ENCODE assay signal across 15 mouse cellular contexts in the genomic region with DNA sequence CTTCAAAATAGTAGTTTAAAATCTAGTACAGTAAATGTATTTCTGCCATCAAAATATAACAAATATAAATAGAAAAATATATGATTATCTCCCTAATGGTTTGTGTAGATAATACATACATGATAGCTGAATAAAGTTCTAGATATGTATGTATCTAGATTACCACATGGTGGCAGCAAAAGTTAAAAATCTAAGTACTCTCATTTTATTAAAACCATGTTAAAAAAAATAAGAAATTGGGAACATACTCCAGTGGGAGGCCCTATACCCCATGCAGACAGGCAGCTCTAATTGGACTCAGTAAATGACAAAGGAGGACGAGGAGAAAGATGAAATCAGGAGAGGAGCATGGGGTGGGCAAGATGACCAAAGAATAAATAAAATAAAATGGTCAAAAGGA. TPM values are rescaled to one million over a fixed set of nuclear protein-coding genes. Genes with fewer than 3 reads are reported as not detected.
DNase-seq lines count a peak whose midpoint lies in the region; ATAC-seq and TF ChIP-seq lines count a peak whose summit lies in the region.
"Had no signal": no experiment of that assay in that cellular context is flagged by ENCODE, and none has a peak within 500 bp of the region (broad histone marks: within the 10 kb centered on the region; RNA-seq: fewer than 3 reads in every experiment).

No protein-coding gene starts in this region.

- DNase-seq in heart, adult 2 months = no peak
- DNase-seq in heart, adult 11 months = no peak
- no peak for DNase-seq in midbrain, embryonic 11.5 days (ENCODE audit: low spot score, missing footprints)
- DNase-seq in Patski (ENCODE audit: low read depth, low spot score) = no peak
- DNase-seq in heart, adult 18-20 months = no peak
- DNase-seq: heart, postnatal 14 days; kidney, adult 11 months; right cerebral cortex, postnatal 25 days had no signal

- TF ChIP-seq EP300 in heart, adult 2 months (IDR thresholded peaks at IDR 0.05; ENCODE audit: insufficient read depth, low read depth, low read length) = no peak

- no peak overlapping the region for H3K27ac ChIP-seq in heart, adult 2 months
- no peak overlapping the region for H3K27ac ChIP-seq in midbrain, embryonic 16.5 days (ENCODE audit: low read length)
- H3K27ac ChIP-seq in midbrain, embryonic 11.5 days (ENCODE audit: low read depth, low read length) = no peak overlapping the region
- H3K27ac ChIP-seq: limb, embryonic 13.5 days; lung, embryonic 15.5 days; neural tube, embryonic 15.5 days had no signal

- WGBS in heart, adult 2 months = 44% methylated on average over 1 of the region's 1 CpGs
- WGBS in midbrain, embryonic 16.5 days = 30% methylated on average over 1 of the region's 1 CpGs
- WGBS in midbrain, embryonic 11.5 days = 50% methylated on average over 1 of the region's 1 CpGs

- H3K27me3 ChIP-seq in heart, adult 2 months (ENCODE audit: control insufficient read depth, insufficient read depth, low read length) = no peaks in the 10 kb centered on the region
- no peaks in the 10 kb centered on the region; the same call in 1 of the 2 replicates for H3K27me3 ChIP-seq in midbrain, embryonic 16.5 days (ENCODE audit: control insufficient read depth, insufficient read depth, low read depth, low read length)
- no peaks in the 10 kb centered on the region for H3K27me3 ChIP-seq in midbrain, embryonic 11.5 days (ENCODE audit: control insufficient read depth, insufficient read depth, low read length)
- H3K27me3 ChIP-seq in Patski = peaks cover 23% of the 10 kb centered on the region
- H3K27me3 ChIP-seq: limb, embryonic 13.5 days; lung, embryonic 15.5 days; neural tube, embryonic 15.5 days had no signal

- H3K4me2 ChIP-seq in midbrain, embryonic 16.5 days (ENCODE audit: low read length) = no peak overlapping the region
- no peak overlapping the region for H3K4me2 ChIP-seq in midbrain, embryonic 11.5 days
- H3K4me2 ChIP-seq: limb, embryonic 13.5 days; lung, embryonic 15.5 days; neural tube, embryonic 15.5 days had no signal

- peak; percentile 42; the same call in 1 of the 2 replicates for ATAC-seq in midbrain, embryonic 16.5 days
- ATAC-seq in midbrain, embryonic 11.5 days (ENCODE audit: low FRiP score) = no peak
- ATAC-seq in Patski = no peak
- ATAC-seq in erythroid progenitor cell, adult 5-6 weeks (replicated peaks; ENCODE audit: low FRiP score, poor library complexity, severe bottlenecking) = no peak

- H3K9ac ChIP-seq in heart, adult 2 months (ENCODE audit: low read depth, low read length) = no peak overlapping the region
- no peak overlapping the region for H3K9ac ChIP-seq in midbrain, embryonic 16.5 days (ENCODE audit: low read depth, low read length)
- no peak overlapping the region for H3K9ac ChIP-seq in midbrain, embryonic 11.5 days (ENCODE audit: low read length)
- H3K9ac ChIP-seq: limb, embryonic 13.5 days; lung, embryonic 15.5 days; neural tube, embryonic 15.5 days had no signal

- intact Hi-C loops in heart, adult 2 months (cut with DNase I) = no loop called here

- H3K79me2 ChIP-seq in heart, adult 2 months (replicated peaks; ENCODE audit: control insufficient read depth, insufficient read depth, low read length) = no peaks in the 10 kb centered on the region

- no peaks in the 10 kb centered on the region for H3K36me3 ChIP-seq in heart, adult 2 months (ENCODE audit: control insufficient read depth, insufficient read depth, low read length)
- H3K36me3 ChIP-seq in midbrain, embryonic 16.5 days (ENCODE audit: control insufficient read depth, insufficient read depth, low read length) = no peaks in the 10 kb centered on the region
- no peaks in the 10 kb centered on the region for H3K36me3 ChIP-seq in midbrain, embryonic 11.5 days (ENCODE audit: control insufficient read depth, insufficient read depth, low read length)
- H3K36me3 ChIP-seq: limb, embryonic 13.5 days; lung, embryonic 15.5 days; neural tube, embryonic 15.5 days had no signal

- no peak for TF ChIP-seq POLR2A in heart, adult 2 months (IDR thresholded peaks at IDR 0.05; ENCODE audit: insufficient read depth, low read depth, low read length)

- in situ Hi-C loops in Patski (cut with MboI; ENCODE audit: low pct_unique_long_range_greater_than_20kb) = no loop called here

- POLR2A ChIA-PET in Patski (lab: Charles Lee) = no interaction called here

- H3K4me1 ChIP-seq in heart, adult 2 months (ENCODE audit: control insufficient read depth, insufficient read depth, low read length) = no peaks in the 10 kb centered on the region
- H3K4me1 ChIP-seq in midbrain, embryonic 16.5 days (ENCODE audit: control insufficient read depth, insufficient read depth, low read length) = no peaks in the 10 kb centered on the region
- H3K4me1 ChIP-seq in midbrain, embryonic 11.5 days (ENCODE audit: control insufficient read depth, insufficient read depth, low read length) = no peaks in the 10 kb centered on the region
- H3K4me1 ChIP-seq: limb, embryonic 13.5 days; lung, embryonic 15.5 days; neural tube, embryonic 15.5 days had no signal

- H3K9me3 ChIP-seq in midbrain, embryonic 16.5 days (replicated peaks; ENCODE audit: control insufficient read depth, low read length, poor library complexity, severe bottlenecking) = no peaks in the 10 kb centered on the region
- H3K9me3 ChIP-seq in midbrain, embryonic 11.5 days (ENCODE audit: control insufficient read depth, low read length) = no peaks in the 10 kb centered on the region
- H3K9me3 ChIP-seq: limb, embryonic 13.5 days; lung, embryonic 15.5 days; neural tube, embryonic 15.5 days had no signal

- peak; percentile 49 for TF ChIP-seq CTCF in heart, adult 2 months (IDR thresholded peaks at IDR 0.05)
- peak; percentile 33 for TF ChIP-seq CTCF in Patski (IDR thresholded peaks at IDR 0.05)

- CTCF ChIA-PET in Patski (lab: Charles Lee) = interaction anchor here (0.9 kb wide), 1 partner anchor 52 kb away, joined by 3 read pairs; no protein-coding TSS in a partner anchor

- no peak overlapping the region for H3K4me3 ChIP-seq in heart, adult 2 months
- no peak overlapping the region for H3K4me3 ChIP-seq in midbrain, embryonic 16.5 days (ENCODE audit: low read depth, low read length)
- H3K4me3 ChIP-seq in midbrain, embryonic 11.5 days (ENCODE audit: low read depth, low read length) = no peak overlapping the region
- H3K4me3 ChIP-seq: limb, embryonic 13.5 days; lung, embryonic 15.5 days; neural tube, embryonic 15.5 days had no signal

RNA-seq across cellular contexts. Expression of gene Klrg1, which starts 30.5 kb away (rescaled TPM):
- not detected for total RNA-seq in heart, adult 2 months (2021)
- 0.31 TPM in 1 of 2 replicates, not detected in the other for polyA plus RNA-seq in heart, adult 2 months (2012; rRNA removed)
- 1.4 and 1.6 TPM in 2 replicates for polyA plus RNA-seq in midbrain, embryonic 16.5 days (2015; fragmentation: Nextera tagmentation; extraction: Ambion mirVana)
- polyA plus RNA-seq in midbrain, embryonic 11.5 days (2014; fragmentation: Nextera tagmentation; extraction: Ambion mirVana) = 0.11 and 0.31 TPM in 2 replicates
- polyA plus RNA-seq in Patski (2021) = not detected
- total RNA-seq in erythroid progenitor cell, adult 5-6 weeks (2015; ENCODE audit: low replicate concordance) = 0.72 TPM in 1 of 2 replicates, not detected in the other
- total RNA-seq in erythroid progenitor cell, adult 5-6 weeks (2017; ENCODE audit: low replicate concordance) = not detected in 2 replicates
- under 1 TPM in 1 of 2 experiments, not detected in 1; 0.25 TPM for total RNA-seq in heart, adult 18-20 months (2021)
- total RNA-seq: ES-E14; heart, postnatal 14 days had no signal
- polyA plus RNA-seq: lung, embryonic 15.5 days; stomach, embryonic 14.5 days had no signal

RNA-seq across cellular contexts. Expression of gene M6pr, which starts 56.4 kb away (rescaled TPM):
- 10 to 100 TPM; 39.8 to 43.2 TPM for total RNA-seq in heart, adult 2 months (2021)
- 27.6 and 49.3 TPM in 2 replicates for polyA plus RNA-seq in heart, adult 2 months (2012; rRNA removed)
- polyA plus RNA-seq in midbrain, embryonic 16.5 days (2015; fragmentation: Nextera tagmentation; extraction: Ambion mirVana) = 50.5 and 54.1 TPM in 2 replicates
- 89.9 and 92.4 TPM in 2 replicates for polyA plus RNA-seq in midbrain, embryonic 11.5 days (2014; fragmentation: Nextera tagmentation; extraction: Ambion mirVana)
- polyA plus RNA-seq in Patski (2021) = 187 TPM
- total RNA-seq in erythroid progenitor cell, adult 5-6 weeks (2015; ENCODE audit: low replicate concordance) = 48.2 and 50.8 TPM in 2 replicates
- total RNA-seq in erythroid progenitor cell, adult 5-6 weeks (2017; ENCODE audit: low replicate concordance) = 74.6 and 75.7 TPM in 2 replicates
- 10 to 100 TPM; 42.5 to 45.6 TPM for total RNA-seq in heart, adult 18-20 months (2021)
